Mouse (Mus musculus): ENCODE data around the gene Dclk2. TPM values are rescaled to one million over a fixed set of nuclear protein-coding genes. Genes with fewer than 3 reads are reported as not detected.
A peak's percentile ranks its signal among the peaks of the same experiment; 100 is the strongest.

Gene Dclk2
- polyA plus RNA-seq, 1 experiment from 2014 or later, result 95.5 TPM

DNA sequence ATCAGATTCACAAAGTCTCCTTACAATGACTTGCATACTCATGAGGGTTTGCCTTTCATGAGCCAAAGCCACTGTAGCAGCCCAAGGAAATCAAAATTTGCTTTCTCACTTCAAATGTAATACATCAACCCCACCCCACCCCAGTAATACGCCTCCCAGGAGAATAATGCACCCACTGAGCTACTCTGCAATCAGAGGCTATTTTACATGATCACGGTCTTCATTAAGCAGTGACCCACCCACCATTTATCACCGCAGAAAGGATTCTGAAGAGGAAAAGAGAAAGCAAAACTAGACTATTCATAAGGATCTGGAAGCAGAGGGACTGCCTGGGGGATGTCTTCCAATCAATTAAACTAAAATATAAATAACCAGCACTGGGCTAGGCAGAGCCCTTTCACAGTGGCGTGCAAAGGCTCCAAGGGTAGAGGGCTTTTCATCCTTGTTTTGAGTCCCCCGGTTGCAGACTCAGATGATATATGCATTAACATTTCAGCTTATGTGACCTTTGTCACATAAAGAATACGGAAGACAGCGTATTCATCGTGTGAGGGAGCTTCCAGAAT, 62.7 kb downstream of the Dclk2 start:
- Histone ChIP-seq H3K9me3 (no peaks in the 10 kb centered on the region), H3K27ac (peak overlapping the region; percentile 56), H3K9ac (no peak overlapping the region), H3K4me2 (no peak overlapping the region), H3K27me3 (replicated peaks) (no peaks in the 10 kb centered on the region), H3K4me3 (no peak overlapping the region), H3K4me1 (peaks cover 40% of the 10 kb centered on the region), H3K36me3 (replicated peaks) (no peaks in the 10 kb centered on the region)
- no peak for ATAC-seq (replicated peaks)
- 42% methylated on average over 8 of the region's 8 CpGs for WGBS

DNA sequence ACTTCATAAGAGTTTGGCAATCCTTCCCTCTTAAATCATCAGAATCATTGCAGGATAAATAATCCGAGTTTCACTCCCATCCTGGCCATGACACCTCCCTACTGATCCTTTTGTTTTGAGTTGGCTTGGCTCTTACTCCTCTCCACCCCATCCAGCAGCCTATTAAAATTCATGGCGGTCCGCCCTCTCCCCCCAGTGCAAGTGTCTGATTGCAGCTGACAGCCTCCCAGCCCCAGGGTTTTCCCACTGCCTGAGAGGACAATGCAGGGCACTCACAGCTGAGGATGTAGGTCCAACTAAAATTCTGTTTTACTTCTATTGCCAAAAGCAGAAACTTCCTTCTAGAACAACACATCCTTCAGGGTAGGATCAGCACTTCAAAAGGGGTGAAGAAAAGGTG, 67.8 kb downstream of the Dclk2 start:
- H3K4me3 ChIP-seq, result no peak overlapping the region
- H3K9ac ChIP-seq, result no peak overlapping the region
- no peak overlapping the region for H3K4me2 ChIP-seq
- 20% methylated on average over 3 of the region's 3 CpGs for WGBS
- no peaks in the 10 kb centered on the region for H3K36me3 ChIP-seq (replicated peaks)
- H3K4me1 ChIP-seq, result peaks cover 25% of the 10 kb centered on the region
- H3K27me3 ChIP-seq (replicated peaks), result no peaks in the 10 kb centered on the region
- no peaks in the 10 kb centered on the region for H3K9me3 ChIP-seq
- peak; percentile 64; the same call in 1 of the 2 replicates for ATAC-seq (replicated peaks)
- H3K27ac ChIP-seq, result 0 out of 2 replicates have a peak overlapping the region, but pooled peaks have one; percentile 39

DNA sequence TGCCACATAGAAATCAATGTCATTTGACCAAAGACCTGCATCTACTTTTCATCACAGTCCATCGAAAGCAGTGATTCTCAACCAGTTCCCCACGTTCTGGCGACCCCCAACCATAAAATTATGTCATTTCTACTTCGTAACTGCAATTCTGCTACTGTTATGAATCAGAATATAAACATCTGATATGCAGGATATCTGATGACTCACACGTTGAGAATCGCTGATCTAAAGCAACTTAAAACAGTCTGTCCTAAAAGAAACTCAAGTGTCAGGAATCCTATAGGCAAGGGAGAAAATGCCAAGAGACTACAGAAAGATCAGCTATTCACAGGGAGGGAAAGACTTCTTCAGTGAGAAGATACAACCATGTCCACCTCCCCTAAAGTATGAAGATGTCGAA, 69.5 kb downstream of the Dclk2 start:
- 92% methylated on average over 7 of the region's 7 CpGs for WGBS
- Histone ChIP-seq H3K27me3 (replicated peaks) (no peaks in the 10 kb centered on the region), H3K4me2 (no peak overlapping the region), H3K36me3 (replicated peaks) (no peaks in the 10 kb centered on the region), H3K9me3 (no peaks in the 10 kb centered on the region), H3K27ac (peak overlapping the region; percentile 65), H3K4me3 (no peak overlapping the region), H3K4me1 (peaks cover 27% of the 10 kb centered on the region), H3K9ac (no peak overlapping the region)
- ATAC-seq (replicated peaks), result no peak

DNA sequence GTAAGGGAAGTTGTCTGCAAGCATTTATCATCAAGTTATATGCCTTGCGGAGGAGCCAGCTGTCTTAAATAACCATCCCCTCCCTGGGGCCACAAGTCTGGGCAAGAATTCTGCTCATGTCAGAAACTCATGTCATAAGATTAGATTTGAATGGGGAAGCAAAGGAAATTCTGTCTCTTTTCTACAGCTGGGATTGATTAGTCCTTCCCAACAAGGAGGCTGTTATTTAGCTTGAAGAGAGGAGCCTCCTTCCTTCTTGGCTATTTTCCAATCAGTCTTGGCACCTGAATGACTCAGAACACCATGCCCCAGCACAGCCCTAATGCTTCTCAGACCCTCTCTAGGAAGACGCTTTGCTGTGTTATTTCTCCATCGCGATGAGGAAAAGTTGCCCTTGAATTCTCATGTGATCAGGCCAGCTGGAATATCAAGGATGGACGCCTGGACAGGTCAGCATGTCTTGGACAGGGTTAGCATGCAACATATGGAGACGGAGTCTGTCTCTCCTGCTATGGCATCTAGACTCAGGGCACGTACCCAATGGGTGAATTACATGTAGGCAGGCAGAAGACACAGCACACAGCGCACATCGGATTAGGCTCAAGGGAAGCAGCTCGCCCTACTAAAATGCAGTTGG, 70.1 kb downstream of the Dclk2 start:
- no peak overlapping the region for H3K4me2 ChIP-seq
- H3K27me3 ChIP-seq (replicated peaks), result no peaks in the 10 kb centered on the region
- H3K9ac ChIP-seq, result no peak overlapping the region
- 0 out of 2 replicates have a peak, but pooled peaks have one; percentile 24 for ATAC-seq (replicated peaks)
- H3K9me3 ChIP-seq, result no peaks in the 10 kb centered on the region
- WGBS, result 70% methylated on average over 10 of the region's 10 CpGs
- H3K36me3 ChIP-seq (replicated peaks), result no peaks in the 10 kb centered on the region
- H3K4me3 ChIP-seq, result no peak overlapping the region
- peak overlapping the region; percentile 65 for H3K27ac ChIP-seq
- peaks cover 33% of the 10 kb centered on the region for H3K4me1 ChIP-seq

DNA sequence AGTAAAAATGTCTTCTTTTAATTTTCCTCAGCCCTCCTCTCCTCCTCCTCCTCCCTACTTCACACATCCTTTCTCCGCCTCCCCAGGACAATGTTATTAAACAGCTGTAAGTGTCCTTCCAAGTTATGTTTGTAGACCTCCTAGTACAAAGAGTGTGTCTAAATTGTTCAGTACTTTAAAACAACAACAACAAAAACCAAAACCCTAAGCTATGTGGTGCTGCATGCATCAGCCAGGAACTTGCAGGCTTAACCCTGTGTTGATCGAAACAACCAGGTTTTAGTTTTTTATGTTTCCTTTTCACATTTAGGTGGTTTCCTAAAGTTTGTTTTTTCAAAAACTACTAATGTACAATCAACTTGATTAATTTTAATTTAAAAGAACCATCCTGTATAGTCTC, 71.3 kb downstream of the Dclk2 start:
- Histone ChIP-seq H3K27me3 (replicated peaks) (no peaks in the 10 kb centered on the region), H3K9me3 (no peaks in the 10 kb centered on the region), H3K36me3 (replicated peaks) (no peaks in the 10 kb centered on the region), H3K4me1 (peaks cover 44% of the 10 kb centered on the region), H3K4me2 (no peak overlapping the region), H3K27ac (no peak overlapping the region), H3K9ac (no peak overlapping the region), H3K4me3 (no peak overlapping the region)
- WGBS, result 91% methylated on average over 2 of the region's 2 CpGs
- no peak for ATAC-seq (replicated peaks)

DNA sequence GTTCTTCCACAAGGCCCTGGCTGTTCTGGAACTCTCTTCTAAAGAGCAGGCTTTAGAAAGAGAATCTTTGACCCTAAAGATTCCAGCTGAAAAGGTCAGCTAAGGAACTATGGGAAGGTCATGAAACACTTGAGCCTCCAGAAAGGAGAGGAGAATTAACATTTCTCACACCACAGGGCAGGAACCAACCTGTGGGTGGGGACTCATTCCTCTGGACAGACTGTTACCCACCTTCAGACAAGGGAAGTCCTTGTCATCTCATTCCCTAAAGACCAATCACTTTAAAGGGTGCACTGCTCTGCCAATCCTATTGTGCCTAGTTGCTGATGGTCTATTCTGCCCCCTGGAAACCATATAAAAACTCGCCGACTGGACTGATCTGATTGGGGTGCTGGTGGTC, 73.1 kb downstream of the Dclk2 start:
- Histone ChIP-seq H3K27me3 (replicated peaks) (no peaks in the 10 kb centered on the region), H3K27ac (peak overlapping the region; percentile 1; the same call in 1 of the 2 replicates), H3K4me2 (no peak overlapping the region), H3K4me3 (no peak overlapping the region), H3K9me3 (no peaks in the 10 kb centered on the region), H3K36me3 (replicated peaks) (no peaks in the 10 kb centered on the region), H3K9ac (no peak overlapping the region), H3K4me1 (peaks cover 55% of the 10 kb centered on the region)
- ATAC-seq (replicated peaks), result no peak
- WGBS, result 74% methylated on average over 2 of the region's 2 CpGs

DNA sequence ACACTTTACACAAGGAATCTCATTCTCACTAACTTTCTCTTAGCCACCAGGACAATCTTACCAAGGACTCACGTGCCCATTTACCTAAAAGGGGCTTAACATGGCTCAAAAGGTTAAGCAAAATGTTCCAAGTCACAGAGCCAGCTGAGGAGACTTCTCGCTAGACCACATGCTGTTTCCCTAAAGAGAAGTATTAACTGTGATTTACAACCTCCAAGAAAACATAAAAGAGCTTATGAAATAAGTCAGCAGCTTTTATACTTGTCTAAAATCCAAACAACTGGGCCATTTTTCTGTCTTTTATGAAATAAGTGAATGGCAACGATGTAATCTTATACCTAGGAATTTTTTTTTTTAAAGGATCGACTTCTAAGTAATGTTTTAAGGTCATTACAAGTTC, 74.6 kb downstream of the Dclk2 start:
- ATAC-seq (replicated peaks), result no peak
- Histone ChIP-seq H3K4me1 (peaks cover 55% of the 10 kb centered on the region), H3K9ac (no peak overlapping the region), H3K27me3 (replicated peaks) (no peaks in the 10 kb centered on the region), H3K4me2 (no peak overlapping the region), H3K4me3 (no peak overlapping the region), H3K36me3 (replicated peaks) (no peaks in the 10 kb centered on the region), H3K9me3 (no peaks in the 10 kb centered on the region), H3K27ac (peak overlapping the region; percentile 83)
- 18% methylated on average over 4 of the region's 4 CpGs for WGBS

DNA sequence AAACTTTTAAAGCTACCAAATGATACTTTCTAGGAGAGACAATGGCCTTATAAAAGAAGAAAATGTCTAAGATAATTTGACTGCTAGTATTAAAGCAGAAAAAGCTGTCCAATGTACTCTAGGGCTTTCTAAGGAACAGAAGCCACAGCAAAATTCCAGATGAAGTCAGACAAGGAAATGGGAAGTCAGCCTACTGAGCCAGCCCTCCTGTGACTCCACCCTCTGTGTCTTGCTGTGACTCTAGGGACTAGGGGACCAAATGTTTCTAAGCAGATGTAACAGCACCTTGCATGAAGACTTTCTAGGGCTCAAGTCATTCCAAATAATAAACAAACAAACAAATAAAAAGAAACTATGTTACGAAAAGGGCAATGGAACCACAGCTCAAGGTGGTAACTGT, 75.1 kb downstream of the Dclk2 start:
- Histone ChIP-seq H3K4me2 (peak overlapping the region; percentile 48), H3K4me1 (peaks cover 50% of the 10 kb centered on the region)
- 0 out of 2 replicates have a peak, but pooled peaks have one; percentile 39 for ATAC-seq (replicated peaks)

DNA sequence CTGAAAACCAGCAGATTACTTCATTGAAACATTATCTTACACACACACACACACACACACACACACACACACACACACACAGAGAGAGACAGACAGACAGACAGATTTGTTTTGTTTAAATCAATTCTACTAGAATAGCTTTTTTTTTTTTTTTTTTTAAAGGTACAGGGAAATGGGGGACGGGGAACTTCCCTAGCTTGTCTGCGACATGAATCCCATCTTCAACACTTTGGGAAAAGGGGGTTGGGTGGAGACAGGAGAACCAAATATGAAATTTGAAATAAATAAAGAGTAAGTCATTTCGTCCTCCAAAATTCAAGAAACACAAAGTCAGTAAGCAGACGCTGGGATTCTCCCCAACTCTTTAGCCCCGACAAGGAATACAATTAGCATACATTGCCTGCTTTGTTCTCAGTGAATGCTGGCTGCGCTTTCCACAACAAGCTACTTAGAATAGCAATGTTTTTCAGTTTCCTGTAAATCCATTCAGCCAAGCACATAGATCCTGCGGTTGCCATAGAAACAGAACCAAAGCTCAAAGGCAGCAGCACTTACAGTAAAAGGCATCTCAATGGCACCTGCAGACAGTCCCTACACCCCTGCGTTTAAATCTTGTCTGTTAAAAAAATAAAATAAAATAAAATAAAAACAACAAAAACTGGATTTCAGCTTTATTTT, 75.7 kb downstream of the Dclk2 start:
- peak overlapping the region; percentile 48 for H3K4me2 ChIP-seq
- H3K27ac ChIP-seq, result peak overlapping the region; percentile 83
- 5% methylated on average over 8 of the region's 8 CpGs for WGBS
- no peaks in the 10 kb centered on the region for H3K9me3 ChIP-seq
- H3K4me3 ChIP-seq, result peak overlapping the region; percentile 19
- H3K36me3 ChIP-seq (replicated peaks), result no peaks in the 10 kb centered on the region
- peaks cover 46% of the 10 kb centered on the region for H3K4me1 ChIP-seq
- peak; percentile 94 for ATAC-seq (replicated peaks)
- no peaks in the 10 kb centered on the region for H3K27me3 ChIP-seq (replicated peaks)
- H3K9ac ChIP-seq, result peak overlapping the region; percentile 30; the same call in 1 of the 2 replicates

More for the DNA sequence above, 75.1 kb downstream of the Dclk2 start:
- Histone ChIP-seq H3K27me3 (replicated peaks) (no peaks in the 10 kb centered on the region), H3K27ac (peak overlapping the region; percentile 83), H3K4me3 (no peak overlapping the region), H3K9me3 (no peaks in the 10 kb centered on the region), H3K36me3 (replicated peaks) (no peaks in the 10 kb centered on the region), H3K9ac (no peak overlapping the region)
- 59% methylated on average over 1 of the region's 1 CpGs for WGBS

DNA sequence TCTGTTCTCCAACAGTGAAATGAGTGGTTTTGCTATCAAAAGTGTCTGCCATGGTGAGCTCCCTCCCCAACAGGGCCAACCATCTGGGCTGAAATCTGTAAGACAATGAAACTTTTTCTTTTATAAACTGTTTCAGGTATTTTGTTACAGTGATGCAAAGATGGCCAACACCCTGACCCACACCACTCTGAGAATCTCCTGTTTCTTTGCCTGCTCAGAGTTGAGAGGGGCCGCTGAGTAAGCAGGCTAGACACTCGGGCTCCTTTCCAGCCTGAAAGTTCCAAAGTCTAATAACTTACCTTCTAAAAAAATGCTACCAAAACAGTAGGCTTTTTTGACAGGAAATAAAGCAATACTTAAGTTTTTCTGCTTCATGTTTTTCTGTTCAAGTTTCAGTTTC, 78.2 kb downstream of the Dclk2 start:
- no peaks in the 10 kb centered on the region for H3K27me3 ChIP-seq (replicated peaks)
- H3K36me3 ChIP-seq (replicated peaks), result no peaks in the 10 kb centered on the region
- H3K4me3 ChIP-seq, result no peak overlapping the region
- WGBS, result 96% methylated on average over 2 of the region's 2 CpGs
- H3K4me2 ChIP-seq, result no peak overlapping the region
- no peak overlapping the region for H3K27ac ChIP-seq
- no peak overlapping the region for H3K9ac ChIP-seq
- ATAC-seq (replicated peaks), result no peak
- H3K4me1 ChIP-seq, result peaks cover 54% of the 10 kb centered on the region
- no peaks in the 10 kb centered on the region for H3K9me3 ChIP-seq

DNA sequence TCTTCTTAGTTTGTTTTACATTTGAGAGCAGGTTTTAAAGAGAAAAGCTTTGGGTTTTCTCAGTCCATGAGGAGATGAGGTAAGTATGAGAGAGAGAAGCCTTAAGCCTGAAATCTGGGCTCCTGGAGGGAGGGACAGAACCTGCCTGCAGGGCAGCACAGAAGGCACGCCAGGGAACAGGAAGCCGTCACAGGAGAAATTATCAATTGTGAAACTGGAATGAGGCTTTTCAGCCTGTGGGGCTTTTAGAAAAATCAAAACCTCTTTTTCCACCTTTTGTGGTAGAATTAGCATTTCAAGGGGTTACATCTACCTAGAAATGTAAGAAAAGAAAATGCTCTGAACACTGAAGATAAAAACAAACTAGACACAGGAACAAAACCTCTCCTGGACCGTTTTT, 81.0 kb downstream of the Dclk2 start:
- H3K4me3 ChIP-seq, result no peak overlapping the region
- H3K4me2 ChIP-seq, result no peak overlapping the region
- H3K27ac ChIP-seq, result peak overlapping the region; percentile 76
- no peaks in the 10 kb centered on the region for H3K27me3 ChIP-seq (replicated peaks)
- ATAC-seq (replicated peaks), result 0 out of 2 replicates have a peak, but pooled peaks have one; percentile 43
- H3K9ac ChIP-seq, result no peak overlapping the region
- H3K36me3 ChIP-seq (replicated peaks), result no peaks in the 10 kb centered on the region
- peaks cover 32% of the 10 kb centered on the region for H3K4me1 ChIP-seq
- H3K9me3 ChIP-seq, result no peaks in the 10 kb centered on the region
- 22% methylated on average over 3 of the region's 3 CpGs for WGBS

DNA sequence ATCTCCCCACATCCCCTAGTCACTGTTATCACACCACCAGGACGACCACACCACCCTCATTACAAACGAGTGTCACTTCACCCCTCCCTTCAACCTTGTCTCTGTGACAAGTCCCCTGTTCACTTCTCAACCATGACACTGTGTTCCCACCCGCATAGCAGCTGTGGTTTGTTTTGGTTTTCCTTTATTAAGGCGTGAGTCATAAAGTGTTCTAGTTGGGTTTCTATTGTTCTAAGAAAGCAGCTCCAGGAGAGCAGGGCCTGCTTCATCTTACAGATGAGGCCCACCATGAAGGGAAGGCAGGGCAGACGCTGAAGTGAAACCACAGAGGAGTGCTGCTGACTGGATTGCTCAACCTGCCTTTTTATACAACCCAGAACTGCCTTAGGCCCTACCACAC, 83.3 kb downstream of the Dclk2 start:
- H3K9ac ChIP-seq, result no peak overlapping the region
- no peak overlapping the region for H3K4me2 ChIP-seq
- no peak overlapping the region for H3K27ac ChIP-seq

More for the DNA sequence above, 83.3 kb downstream of the Dclk2 start:
- Histone ChIP-seq H3K4me1 (peaks cover 38% of the 10 kb centered on the region), H3K4me3 (no peak overlapping the region), H3K27me3 (replicated peaks) (no peaks in the 10 kb centered on the region), H3K9me3 (no peaks in the 10 kb centered on the region), H3K36me3 (replicated peaks) (no peaks in the 10 kb centered on the region)
- no peak; the same call in 1 of the 2 replicates for ATAC-seq (replicated peaks)
- WGBS, result 73% methylated on average over 5 of the region's 5 CpGs

Measured in midbrain, embryonic 15.5 days (tissue).